Mouse (Mus musculus) intestine, embryonic 16.5 days (tissue): ENCODE measurements around the gene Rtn2. TPM values are rescaled to one million over a fixed set of nuclear protein-coding genes. Genes with fewer than 3 reads are reported as not detected.

Experiments
- ATAC-seq: fragments of 200-750 bp; cut with Nextera tagmentation; 2 replicates; pipeline ENCODE4 v1.8.0; 2017; ENCODE audit warnings: moderate TSS enrichment, moderate library complexity
- H3K27ac ChIP-seq: fragments of 300-500 bp; sonication (generic); 2 replicates; pipeline ENCODE4 v1.5.1; 2014; ENCODE audit warnings: mild to moderate bottlenecking, low read length
- H3K27me3 ChIP-seq: fragments of 300-500 bp; sonication (generic); replicated peaks from 2 replicates; pipeline ENCODE4 v1.6.1; 2014; ENCODE audit warnings: low read length, control low read depth, mixed read lengths; ENCODE audit not compliant: control insufficient read depth, insufficient read depth
- H3K36me3 ChIP-seq: fragments of 300-500 bp; sonication (generic); 2 replicates; pipeline ENCODE4 v1.6.1; 2014; ENCODE audit warnings: low read length, control low read depth; ENCODE audit not compliant: control insufficient read depth, insufficient read depth
- H3K4me1 ChIP-seq: fragments of 300-500 bp; sonication (generic); 2 replicates; pipeline ENCODE4 v1.6.1; 2014; ENCODE audit warnings: low read length, control low read depth, mixed read lengths; ENCODE audit not compliant: control insufficient read depth, insufficient read depth
- H3K4me2 ChIP-seq: fragments of 300-500 bp; sonication (generic); 2 replicates; pipeline ENCODE4 v1.6.1; 2014; ENCODE audit warnings: low read depth, low read length, control low read depth
- H3K4me3 ChIP-seq: fragments of 300-500 bp; sonication (generic); 2 replicates; pipeline ENCODE4 v1.5.1; 2014; ENCODE audit warnings: mild to moderate bottlenecking, low read length
- H3K9ac ChIP-seq: fragments of 300-500 bp; sonication (generic); 2 replicates; pipeline ENCODE4 v1.6.1; 2014; ENCODE audit warnings: low read depth, low read length
- H3K9me3 ChIP-seq: fragments of 300-500 bp; sonication (generic); 2 replicates; pipeline ENCODE4 v1.6.1; 2016; ENCODE audit warnings: low read length, control low read depth; ENCODE audit not compliant: control insufficient read depth
- WGBS: fragments of 180-500 bp; shearing (Covaris S2); extraction: QIAGEN DNeasy Blood & Tissue Kit; methylation state at CpG from one replicate; pipeline ENCODE4 v1.1.7; 2014; 5-methylcytosine and 5-hydroxymethylcytosine counted together
- polyA plus RNA-seq: library from polyadenylated mRNA; unstranded; fragments of >200 nt; fragmentation: Nextera tagmentation; extraction: Ambion mirVana; gene quantifications from 2 replicates; pipeline ENCODE4 v1.2.1, GENCODE M21; 2015

The Rtn2 gene
- polyA plus RNA-seq, 1 experiment from 2014 or later, result 10.3 TPM

DNA sequence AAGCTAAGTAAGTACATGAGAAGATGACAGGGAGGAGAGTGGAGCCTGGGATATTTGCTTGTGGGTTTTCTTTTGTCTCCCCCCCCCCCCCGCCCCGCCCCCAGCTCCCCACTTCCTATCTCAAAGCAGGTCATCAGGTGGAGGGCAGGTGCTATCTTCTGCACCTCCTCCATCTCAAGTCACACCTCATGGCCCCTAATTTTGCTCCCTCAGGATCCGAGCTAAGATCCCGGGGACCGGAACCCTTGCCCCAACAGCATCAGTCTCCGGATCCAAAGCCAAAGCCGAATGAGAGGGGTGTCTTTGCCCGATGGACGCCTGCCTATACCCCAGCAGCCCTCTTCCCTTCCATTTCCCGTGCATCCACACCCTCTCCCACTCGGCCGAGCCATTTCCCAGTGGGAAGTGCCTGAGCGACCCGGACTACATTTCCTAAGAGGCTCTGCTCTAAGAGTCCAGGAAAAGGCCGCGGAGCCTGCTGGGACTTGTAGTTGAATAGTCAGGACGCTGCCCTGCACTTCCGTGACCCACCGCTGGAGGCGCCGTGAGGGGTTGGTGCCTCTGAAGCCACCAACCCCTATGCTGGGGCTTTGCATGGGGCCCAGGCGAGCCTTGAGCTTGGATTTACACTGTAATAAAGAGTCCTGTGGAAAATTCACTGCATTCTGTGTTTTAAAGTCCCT, 13.2 kb downstream of the Rtn2 start:
- Histone ChIP-seq H3K9me3 (no peaks in the 10 kb centered on the region), H3K4me2 (peak overlapping the region; percentile 71), H3K27ac (no peak overlapping the region), H3K36me3 (no peaks in the 10 kb centered on the region), H3K4me1 (peaks cover 13% of the 10 kb centered on the region), H3K9ac (peak overlapping the region; percentile 68), H3K4me3 (peak overlapping the region; percentile 46), H3K27me3 (no peaks in the 10 kb centered on the region)
- WGBS, result 11% methylated on average over 21 of the region's 22 CpGs
- peak; percentile 75 for ATAC-seq

DNA sequence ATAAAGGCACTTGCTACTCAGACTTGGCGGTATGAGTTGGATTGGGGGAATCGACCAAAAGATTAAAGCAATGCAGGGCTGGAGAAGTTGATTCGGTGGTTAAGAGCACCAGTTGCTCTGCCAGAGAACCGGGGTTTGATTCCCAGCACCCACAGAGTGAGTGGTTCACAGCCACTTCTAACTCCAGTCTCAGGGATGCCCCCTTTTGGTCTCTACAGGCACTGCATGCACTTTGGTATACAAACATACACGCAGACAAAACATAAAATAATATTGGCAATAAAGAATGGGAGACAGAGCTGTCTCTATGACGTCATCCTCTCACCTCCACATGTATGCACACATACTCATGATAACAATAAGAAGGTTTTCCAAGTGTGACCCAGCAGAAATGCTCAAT, 14.6 kb downstream of the Rtn2 start:
- peaks cover 8% of the 10 kb centered on the region for H3K4me1 ChIP-seq
- no peaks in the 10 kb centered on the region for H3K36me3 ChIP-seq
- no peak overlapping the region for H3K4me3 ChIP-seq
- H3K27me3 ChIP-seq, result peaks cover 7% of the 10 kb centered on the region
- no peak overlapping the region for H3K27ac ChIP-seq
- no peaks in the 10 kb centered on the region for H3K9me3 ChIP-seq
- WGBS, result 83% methylated on average over 6 of the region's 6 CpGs
- no peak for ATAC-seq
- H3K9ac ChIP-seq, result no peak overlapping the region
- no peak overlapping the region for H3K4me2 ChIP-seq

DNA sequence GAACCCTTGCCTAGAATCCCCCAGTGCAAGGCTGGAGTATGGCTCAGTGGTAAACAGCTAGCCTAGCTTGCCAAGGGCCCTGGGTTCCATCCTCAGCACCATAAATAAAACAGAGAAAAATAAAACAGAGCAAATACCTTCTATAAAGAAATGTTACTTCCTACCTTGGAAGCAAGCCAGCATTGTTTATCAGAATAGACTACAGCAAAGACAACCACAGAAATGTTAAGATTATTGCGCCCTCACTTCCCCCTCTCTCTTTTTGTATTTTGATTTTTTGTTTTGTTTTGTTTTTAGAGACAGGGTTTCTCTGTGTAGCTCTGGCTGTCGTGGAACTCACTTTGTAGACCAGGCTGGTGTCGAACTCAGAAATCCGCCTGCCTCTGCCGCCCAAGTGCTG, 15.4 kb downstream of the Rtn2 start:
- Histone ChIP-seq H3K4me2 (no peak overlapping the region), H3K9ac (no peak overlapping the region), H3K27me3 (peaks cover 11% of the 10 kb centered on the region), H3K9me3 (no peaks in the 10 kb centered on the region), H3K4me3 (no peak overlapping the region), H3K27ac (no peak overlapping the region), H3K4me1 (peaks cover 8% of the 10 kb centered on the region), H3K36me3 (no peaks in the 10 kb centered on the region)
- ATAC-seq, result no peak
- 91% methylated on average over 5 of the region's 5 CpGs for WGBS

DNA sequence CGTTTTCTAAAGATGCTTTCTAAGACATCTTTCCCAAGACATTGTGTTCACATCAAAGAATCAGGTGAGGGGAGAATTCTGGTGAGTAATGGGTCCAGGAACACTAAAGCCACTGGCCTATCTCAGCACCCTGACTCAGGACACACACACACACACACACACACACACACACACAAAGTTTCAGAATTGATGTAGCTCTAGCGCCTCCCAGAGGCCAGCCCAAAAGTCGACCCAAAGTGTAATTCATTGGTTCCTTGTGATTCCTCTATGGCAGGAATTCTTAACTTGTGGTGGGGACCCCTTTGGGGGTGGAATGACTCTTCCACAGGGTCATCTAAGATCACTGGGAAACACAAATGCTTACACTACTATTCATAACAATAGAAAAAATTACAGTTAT, 16.8 kb downstream of the Rtn2 start:
- H3K27me3 ChIP-seq, result peaks cover 20% of the 10 kb centered on the region
- no peak overlapping the region for H3K27ac ChIP-seq
- 22% methylated on average over 3 of the region's 3 CpGs for WGBS
- no peak overlapping the region for H3K4me3 ChIP-seq
- H3K4me1 ChIP-seq, result peaks cover 15% of the 10 kb centered on the region
- no peak overlapping the region for H3K4me2 ChIP-seq
- H3K9ac ChIP-seq, result no peak overlapping the region
- ATAC-seq, result no peak
- H3K36me3 ChIP-seq, result no peaks in the 10 kb centered on the region
- H3K9me3 ChIP-seq, result no peaks in the 10 kb centered on the region

DNA sequence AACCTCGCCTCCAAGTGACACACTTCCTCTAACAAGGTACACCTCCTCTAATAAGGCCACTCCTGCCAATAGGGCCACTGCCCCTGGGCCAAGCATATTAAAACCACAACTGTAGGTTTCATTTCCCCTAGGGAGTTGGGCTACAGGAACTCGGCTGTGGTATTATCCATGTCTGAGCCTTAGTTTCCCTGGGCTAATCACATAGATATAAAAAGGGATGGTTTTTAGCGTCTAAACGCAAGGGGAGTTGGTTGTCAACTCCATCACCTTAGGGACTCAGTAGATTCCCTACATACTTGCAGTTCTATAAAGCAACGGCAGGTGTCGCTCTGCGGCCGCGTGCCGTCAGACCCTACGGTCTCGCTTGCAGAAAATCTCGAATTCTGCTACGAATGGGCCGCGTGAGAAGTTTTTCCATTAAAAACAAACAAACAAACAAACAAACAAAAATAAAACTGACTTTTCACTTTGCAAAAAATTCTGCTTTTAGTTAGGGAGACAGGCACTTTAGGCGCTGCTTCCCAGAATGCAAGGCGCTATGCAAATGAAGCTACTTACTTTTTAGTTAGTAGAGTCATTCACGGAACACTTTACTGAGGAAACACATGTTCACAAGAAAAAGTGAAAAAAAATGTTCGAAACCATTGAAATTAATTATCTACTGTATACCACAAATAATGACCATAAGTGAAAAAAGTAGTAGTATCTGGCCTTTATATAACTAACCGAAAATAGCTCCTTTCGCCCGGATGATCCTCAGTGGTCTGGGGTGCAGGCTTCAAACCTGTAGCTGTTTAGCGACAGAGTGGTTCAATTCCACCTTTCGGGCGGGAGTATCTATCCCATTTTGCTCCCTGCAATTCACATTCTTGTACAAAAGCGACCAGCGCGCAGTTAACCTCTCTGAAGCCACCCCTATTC, 18.3 kb downstream of the Rtn2 start:
- H3K27me3 ChIP-seq, result peaks cover 33% of the 10 kb centered on the region
- peak; percentile 82 for ATAC-seq
- peak overlapping the region; percentile 48 for H3K4me3 ChIP-seq
- under 1% methylated on average over 29 of the region's 29 CpGs for WGBS
- no peaks in the 10 kb centered on the region for H3K9me3 ChIP-seq
- H3K27ac ChIP-seq, result no peak overlapping the region
- no peaks in the 10 kb centered on the region for H3K36me3 ChIP-seq
- H3K9ac ChIP-seq, result 0 out of 2 replicates have a peak overlapping the region, but pooled peaks have one; percentile 16
- H3K4me2 ChIP-seq, result peak overlapping the region; percentile 50
- peaks cover 19% of the 10 kb centered on the region for H3K4me1 ChIP-seq

DNA sequence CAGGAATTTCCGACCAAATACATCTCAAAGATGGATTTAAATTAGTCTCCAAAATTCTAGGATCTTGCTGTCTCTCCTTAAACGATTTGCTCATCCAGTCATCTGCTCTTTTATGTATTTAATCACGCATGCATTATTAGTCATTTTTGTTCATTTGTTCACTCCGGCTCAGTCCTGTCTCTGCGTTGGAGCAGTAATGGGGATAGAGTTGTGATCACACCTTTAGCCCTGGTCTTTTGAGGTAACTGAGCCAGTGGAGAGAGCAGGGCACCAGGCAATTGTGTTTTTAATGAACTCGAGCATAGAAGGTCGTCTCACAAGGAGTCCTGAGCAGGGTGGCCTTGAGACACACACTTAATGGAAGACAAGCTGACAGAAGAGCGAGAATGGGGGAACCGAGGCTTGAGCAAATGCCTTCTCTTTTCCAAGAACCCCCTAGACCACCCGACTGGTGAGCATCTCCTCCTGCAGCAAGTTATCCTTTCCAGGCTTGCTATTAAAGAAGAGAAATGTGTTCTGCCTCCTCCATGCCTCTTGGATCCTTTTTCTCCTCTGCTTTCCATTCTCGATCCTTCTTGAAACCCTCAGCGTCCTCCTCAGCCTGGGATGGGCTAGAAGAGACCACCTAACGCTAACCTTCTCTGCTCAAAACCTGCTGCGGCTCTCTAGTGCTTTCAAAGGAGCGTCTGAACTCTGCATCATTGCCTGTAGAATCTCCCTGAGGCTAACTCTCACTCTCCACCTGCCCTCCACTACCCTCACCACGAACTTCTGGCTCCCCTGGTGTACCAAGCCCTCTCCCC, 19.2 kb downstream of the Rtn2 start:
- peak overlapping the region; percentile 42 for H3K9ac ChIP-seq
- H3K36me3 ChIP-seq, result no peaks in the 10 kb centered on the region
- peaks cover 42% of the 10 kb centered on the region for H3K27me3 ChIP-seq
- H3K27ac ChIP-seq, result no peak overlapping the region
- no peaks in the 10 kb centered on the region for H3K9me3 ChIP-seq
- 8% methylated on average over 16 of the region's 16 CpGs for WGBS
- ATAC-seq, result no peak
- H3K4me2 ChIP-seq, result peak overlapping the region; percentile 50
- peaks cover 19% of the 10 kb centered on the region for H3K4me1 ChIP-seq
- peak overlapping the region; percentile 48 for H3K4me3 ChIP-seq

DNA sequence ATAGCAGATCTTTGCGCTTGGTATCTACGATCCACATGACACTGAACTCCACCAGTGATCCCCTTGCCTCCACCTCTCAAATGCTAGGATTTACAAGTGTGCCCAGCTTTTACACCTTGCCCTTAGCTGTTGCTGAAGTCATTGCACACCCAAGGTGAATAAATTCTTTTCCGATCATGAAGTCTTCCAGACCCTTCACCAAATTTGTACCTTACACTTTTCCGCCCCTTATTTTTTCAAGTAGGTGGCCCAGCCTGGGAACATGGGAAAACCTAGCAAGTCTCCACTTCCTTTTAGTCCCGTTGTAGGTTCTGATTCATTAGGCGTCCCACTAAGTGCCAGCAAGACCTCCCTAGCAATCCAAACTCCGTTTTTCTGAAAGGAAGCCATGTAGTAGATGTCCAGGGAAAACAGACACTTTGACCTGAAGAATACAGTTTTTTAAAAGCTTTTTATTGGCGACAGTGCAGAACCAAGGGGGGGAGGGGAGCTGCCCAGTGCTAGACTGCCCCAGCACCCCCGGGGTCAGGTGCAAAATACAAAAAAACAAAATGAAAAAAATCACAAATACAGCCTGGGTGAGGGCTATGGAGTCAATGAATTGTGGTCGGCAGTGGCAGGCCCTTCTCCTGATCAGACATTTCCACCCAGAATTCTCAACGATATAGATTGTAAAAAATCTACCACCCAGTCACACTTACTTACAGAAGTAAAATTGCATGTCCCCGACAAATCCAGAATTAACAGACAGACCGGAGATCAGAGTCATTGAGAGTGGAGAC, 20.0 kb downstream of the Rtn2 start:
- H3K4me2 ChIP-seq, result peak overlapping the region; percentile 50; the same call in 1 of the 2 replicates
- H3K4me3 ChIP-seq, result peak overlapping the region; percentile 48; the same call in 1 of the 2 replicates
- H3K27me3 ChIP-seq, result peaks cover 49% of the 10 kb centered on the region
- no peaks in the 10 kb centered on the region for H3K36me3 ChIP-seq
- no peaks in the 10 kb centered on the region for H3K9me3 ChIP-seq
- ATAC-seq, result no peak
- no peak overlapping the region for H3K9ac ChIP-seq
- H3K27ac ChIP-seq, result no peak overlapping the region
- peaks cover 19% of the 10 kb centered on the region for H3K4me1 ChIP-seq
- 51% methylated on average over 13 of the region's 13 CpGs for WGBS

DNA sequence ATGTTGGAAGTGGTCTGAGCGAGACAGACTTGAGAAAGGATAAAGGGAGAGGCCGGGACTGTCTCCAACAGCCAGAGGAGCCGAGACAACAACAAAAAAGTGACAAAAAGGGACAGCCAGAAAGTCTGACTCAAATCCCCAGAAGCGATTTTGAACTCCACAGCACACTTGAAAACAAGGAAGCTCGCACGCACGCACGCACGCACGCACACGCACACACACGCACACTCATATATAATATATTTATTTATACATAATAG, 20.6 kb downstream of the Rtn2 start:
- no peak for ATAC-seq
- Histone ChIP-seq H3K4me3 (no peak overlapping the region), H3K27ac (no peak overlapping the region), H3K4me1 (peaks cover 23% of the 10 kb centered on the region), H3K27me3 (peaks cover 49% of the 10 kb centered on the region), H3K9ac (no peak overlapping the region), H3K36me3 (no peaks in the 10 kb centered on the region), H3K9me3 (no peaks in the 10 kb centered on the region), H3K4me2 (no peak overlapping the region)
- 78% methylated on average over 12 of the region's 12 CpGs for WGBS
